18 mouse cellular contexts compared by ENCODE assay signal in the genomic region with DNA sequence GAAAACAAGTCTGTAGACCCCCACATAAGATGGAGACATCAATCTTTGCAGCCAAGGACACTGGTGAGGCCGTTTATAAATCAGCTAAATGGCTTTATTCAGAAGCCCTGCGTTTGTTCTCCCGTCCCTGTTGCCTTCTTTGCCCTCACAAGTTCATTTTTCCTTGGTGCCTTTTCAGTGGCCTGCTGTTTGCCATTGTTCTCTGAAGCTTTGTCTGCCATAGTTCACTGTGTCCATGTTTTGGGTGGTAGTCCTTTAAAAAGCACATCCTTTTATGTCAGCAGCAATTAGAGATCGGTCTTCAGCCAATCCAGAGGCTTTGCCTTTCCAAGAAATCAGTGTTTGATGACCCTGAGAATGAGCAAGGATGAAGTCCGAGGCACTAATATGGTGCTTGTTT.
"Had no signal": no experiment of that assay in that cellular context is flagged by ENCODE, and none has a peak within 500 bp of the region (broad histone marks: within the 10 kb centered on the region; RNA-seq: fewer than 3 reads in every experiment).

No protein-coding gene starts in this region.

- H3K27ac ChIP-seq: kidney, embryonic 15.5 days; left cerebral cortex, adult 2 months; limb, embryonic 15.5 days; liver, embryonic 12.5 days; macrophage; midbrain, embryonic 12.5 days; stomach, embryonic 15.5 days had no signal

- H3K4me1 ChIP-seq: limb, embryonic 15.5 days; liver, embryonic 12.5 days; stomach, embryonic 15.5 days had no signal

- H3K4me3 ChIP-seq: kidney, embryonic 15.5 days; left cerebral cortex, adult 2 months; limb, embryonic 15.5 days; liver, embryonic 12.5 days; megakaryocyte, embryonic 14.5 days; midbrain, embryonic 12.5 days; myocyte; stomach, embryonic 15.5 days had no signal

- ATAC-seq: intestine, embryonic 16.5 days; liver, embryonic 12.5 days had no signal

- H3K4me2 ChIP-seq: kidney, embryonic 15.5 days; limb, embryonic 15.5 days; liver, embryonic 12.5 days; lung, embryonic 14.5 days; midbrain, embryonic 12.5 days; stomach, embryonic 15.5 days had no signal

- H3K9me3 ChIP-seq: kidney, embryonic 15.5 days; limb, embryonic 15.5 days; liver, embryonic 12.5 days; megakaryocyte, embryonic 14.5 days; midbrain, embryonic 12.5 days; stomach, embryonic 15.5 days had no signal

- DNase-seq: kidney, adult 2 months; kidney, postnatal 14 days; lung, embryonic 14.5 days; lung, postnatal 10 days; right cerebral cortex, postnatal 4 days; spleen, adult 18-20 months; thymus, adult 2 months; thymus, postnatal 36 days had no signal

- H3K36me3 ChIP-seq: liver, embryonic 12.5 days; stomach, embryonic 15.5 days had no signal

- H3K27me3 ChIP-seq: kidney, embryonic 15.5 days; limb, embryonic 15.5 days; liver, embryonic 12.5 days; megakaryocyte, embryonic 14.5 days; midbrain, embryonic 12.5 days; stomach, embryonic 15.5 days had no signal

- H3K9ac ChIP-seq: kidney, embryonic 15.5 days; limb, embryonic 15.5 days; liver, embryonic 12.5 days; lung, embryonic 14.5 days; midbrain, embryonic 12.5 days; stomach, embryonic 15.5 days had no signal
